Mouse (Mus musculus): ENCODE results near the gene 3300002I08Rik. TPM values are rescaled to one million over a fixed set of nuclear protein-coding genes. Genes with fewer than 3 reads are reported as not detected.
"Not testable (repeated sequence)": the region's sequence is repeated elsewhere in the genome, so short reads cannot be mapped to it uniquely, and the experiment has no call there.

The 3300002I08Rik gene
- polyA plus RNA-seq (2012; rRNA removed): 0.30 and 0.34 TPM in 2 replicates

DNA sequence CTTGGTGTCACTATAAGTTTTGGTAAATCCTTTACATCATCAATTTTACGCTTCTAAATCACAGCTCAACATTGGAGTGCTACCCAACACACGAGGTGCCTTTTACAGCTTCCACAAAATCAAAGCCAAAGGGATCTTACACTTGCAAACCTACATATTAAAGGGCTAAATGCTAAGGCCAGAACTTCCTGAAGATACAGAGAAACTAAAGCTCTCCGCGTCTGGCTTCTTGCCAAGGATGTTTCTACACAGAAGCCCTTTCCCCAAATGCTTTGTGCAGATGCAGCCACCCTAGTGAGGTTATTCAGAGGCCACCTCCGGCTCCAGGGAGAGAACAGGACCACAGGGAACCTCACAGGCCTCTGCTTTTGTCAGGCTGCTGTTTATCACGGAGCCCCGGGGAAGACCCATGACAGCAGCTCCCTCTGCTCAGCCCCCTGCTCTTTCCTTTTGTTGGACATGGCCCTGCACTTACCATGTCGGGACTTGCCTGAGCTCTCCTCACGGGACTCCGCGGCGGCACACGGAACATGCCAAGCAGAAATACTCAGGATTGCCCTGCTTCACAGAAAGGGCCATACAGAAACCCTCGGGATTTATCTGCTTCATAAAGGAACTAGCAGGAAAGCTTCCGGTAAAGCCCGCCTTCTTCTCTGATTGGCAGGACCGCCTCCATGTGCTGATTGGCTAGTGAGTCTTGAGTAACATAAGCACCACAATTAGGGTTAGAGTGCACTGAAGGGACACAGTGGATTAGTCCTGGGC, at the start of gene 3300002I08Rik:
3300002I08Rik (minus strand) TSS at position 653 of the 765 bp plus-strand sequence.
- not testable (repeated sequence) for H3K27me3 ChIP-seq (ENCODE audit: control insufficient read depth, insufficient read depth, low read length); H3K4me1 ChIP-seq (ENCODE audit: control insufficient read depth, insufficient read depth, insufficient read length, low read length); H3K36me3 ChIP-seq (ENCODE audit: control insufficient read depth, insufficient read depth, low read length)
- 4% methylated on average over 17 of the region's 17 CpGs for WGBS
- peak within 1 kb of the TSS; percentile 94 for H3K4me3 ChIP-seq (ENCODE audit: low read depth, low read length)
- H3K27ac ChIP-seq (ENCODE audit: insufficient read depth, low read depth, low read length): peak within 1 kb of the TSS; percentile 64

DNA sequence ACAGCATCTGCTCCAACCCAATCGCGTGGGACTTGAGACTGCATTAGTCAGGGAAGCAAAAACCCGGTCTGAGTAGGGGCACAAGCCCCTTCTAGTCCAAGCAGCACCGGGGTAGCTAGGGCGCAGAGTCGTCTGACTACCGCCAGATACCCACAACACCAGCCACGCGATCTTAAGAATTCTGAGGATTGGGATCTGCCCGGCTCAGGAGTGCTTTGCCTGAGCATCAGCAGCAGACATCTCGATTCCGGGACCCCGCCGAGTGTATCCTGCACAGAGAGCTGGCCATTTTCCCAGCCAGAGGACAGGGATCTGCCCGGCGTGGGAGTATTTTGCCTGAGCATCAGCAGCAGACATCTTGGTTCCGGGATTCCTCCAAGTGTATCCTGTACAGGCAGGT, 49.6 kb upstream of the 3300002I08Rik start:
- H3K36me3 ChIP-seq (ENCODE audit: control insufficient read depth, insufficient read depth, low read length); H3K27ac ChIP-seq (ENCODE audit: insufficient read depth, low read depth, low read length); H3K27me3 ChIP-seq (ENCODE audit: control insufficient read depth, insufficient read depth, low read length); H3K4me1 ChIP-seq (ENCODE audit: control insufficient read depth, insufficient read depth, insufficient read length, low read length); H3K4me3 ChIP-seq (ENCODE audit: low read depth, low read length): not testable (repeated sequence)
- 92% methylated on average over 17 of the region's 17 CpGs for WGBS

DNA sequence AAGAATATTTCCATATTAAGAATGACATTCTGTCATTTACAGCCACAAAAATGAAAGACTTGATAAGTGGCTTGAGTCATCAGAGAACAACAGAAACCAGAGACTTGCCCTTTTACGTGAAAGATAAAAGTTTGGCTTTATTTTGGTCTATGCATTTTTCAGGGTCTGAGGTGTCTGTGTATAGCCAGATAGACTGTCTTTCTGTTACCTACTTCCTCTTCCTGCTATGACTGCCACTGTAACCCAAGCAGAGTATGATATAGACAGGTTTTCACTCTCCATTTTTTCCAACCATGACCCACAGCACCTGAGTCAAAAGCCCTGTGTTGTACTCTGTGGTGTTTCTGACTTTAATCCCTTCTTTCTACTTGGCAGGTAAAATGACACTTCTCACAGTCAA, 27.6 kb upstream of the 3300002I08Rik start:
- Histone ChIP-seq H3K4me3 (ENCODE audit: low read depth, low read length) (no peak overlapping the region), H3K36me3 (ENCODE audit: control insufficient read depth, insufficient read depth, low read length) (no peaks in the 10 kb centered on the region), H3K27ac (ENCODE audit: insufficient read depth, low read depth, low read length) (no peak overlapping the region), H3K27me3 (ENCODE audit: control insufficient read depth, insufficient read depth, low read length) (no peaks in the 10 kb centered on the region), H3K4me1 (ENCODE audit: control insufficient read depth, insufficient read depth, insufficient read length, low read length) (no peaks in the 10 kb centered on the region)
- TF ChIP-seq CTCF (IDR thresholded peaks at IDR 0.05; ENCODE audit: extremely low read depth, insufficient read length, insufficient replicate concordance, low read depth, low read length) (no peak), POLR2A (IDR thresholded peaks at IDR 0.05; ENCODE audit: low read depth, low read length) (no peak)
- 76% methylated on average over 1 of the region's 1 CpGs for WGBS

DNA sequence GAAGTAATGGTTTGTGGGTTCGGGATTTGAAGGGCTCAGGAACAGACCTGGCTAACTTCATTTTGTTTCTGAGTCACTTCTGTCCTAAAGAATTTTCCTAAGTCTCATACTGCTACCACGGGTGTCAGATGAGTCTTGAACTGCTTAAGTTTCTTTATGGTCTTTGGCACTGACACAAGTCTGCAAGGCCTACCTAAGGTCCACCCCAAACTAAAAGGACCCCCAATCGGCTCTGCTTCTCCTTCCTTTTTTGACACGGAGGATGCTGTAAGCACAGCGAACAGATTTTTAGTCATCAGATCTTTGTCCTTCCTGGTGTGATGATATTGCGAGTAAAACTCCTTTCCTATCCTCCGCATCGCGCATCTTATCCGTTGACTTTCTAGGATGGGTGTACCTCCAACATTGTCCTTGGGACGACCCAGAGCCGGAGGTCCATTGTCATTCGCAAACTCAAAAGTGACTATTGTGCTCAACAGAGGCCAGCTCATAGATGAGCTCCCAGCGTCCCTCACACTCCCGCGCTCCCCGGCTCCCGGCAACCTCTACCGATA, 23.1 kb upstream of the 3300002I08Rik start:
- not testable (repeated sequence) for H3K4me3 ChIP-seq (ENCODE audit: low read depth, low read length); H3K36me3 ChIP-seq (ENCODE audit: control insufficient read depth, insufficient read depth, low read length); H3K27me3 ChIP-seq (ENCODE audit: control insufficient read depth, insufficient read depth, low read length); H3K4me1 ChIP-seq (ENCODE audit: control insufficient read depth, insufficient read depth, insufficient read length, low read length); H3K27ac ChIP-seq (ENCODE audit: insufficient read depth, low read depth, low read length)
- WGBS: 95% methylated on average over 19 of the region's 19 CpGs

GRCm38 (mm10) chr2:150362878-150363229, 289 bp upstream of the 3300002I08Rik start:
- Histone ChIP-seq H3K4me1 (ENCODE audit: control insufficient read depth, insufficient read depth, insufficient read length, low read length) (no peaks in the 10 kb centered on the region), H3K4me3 (ENCODE audit: low read depth, low read length) (peak overlapping the region; percentile 94), H3K27me3 (ENCODE audit: control insufficient read depth, insufficient read depth, low read length) (no peaks in the 10 kb centered on the region), H3K36me3 (ENCODE audit: control insufficient read depth, insufficient read depth, low read length) (no peaks in the 10 kb centered on the region), H3K27ac (ENCODE audit: insufficient read depth, low read depth, low read length) (peak overlapping the region; percentile 30; the same call in 1 of the 2 replicates)
- WGBS: 4% methylated on average over 4 of the region's 4 CpGs
- TF ChIP-seq POLR2A (IDR thresholded peaks at IDR 0.05; ENCODE audit: low read depth, low read length): no peak
- no peak for TF ChIP-seq CTCF (IDR thresholded peaks at IDR 0.05; ENCODE audit: extremely low read depth, insufficient read length, insufficient replicate concordance, low read depth, low read length)

GRCm38 (mm10) chr2:150357136-150357535, 5.4 kb downstream of the 3300002I08Rik start:
- H3K4me1 ChIP-seq (ENCODE audit: control insufficient read depth, insufficient read depth, insufficient read length, low read length); H3K27ac ChIP-seq (ENCODE audit: insufficient read depth, low read depth, low read length); H3K36me3 ChIP-seq (ENCODE audit: control insufficient read depth, insufficient read depth, low read length); H3K4me3 ChIP-seq (ENCODE audit: low read depth, low read length); H3K27me3 ChIP-seq (ENCODE audit: control insufficient read depth, insufficient read depth, low read length): not testable (repeated sequence)

DNA sequence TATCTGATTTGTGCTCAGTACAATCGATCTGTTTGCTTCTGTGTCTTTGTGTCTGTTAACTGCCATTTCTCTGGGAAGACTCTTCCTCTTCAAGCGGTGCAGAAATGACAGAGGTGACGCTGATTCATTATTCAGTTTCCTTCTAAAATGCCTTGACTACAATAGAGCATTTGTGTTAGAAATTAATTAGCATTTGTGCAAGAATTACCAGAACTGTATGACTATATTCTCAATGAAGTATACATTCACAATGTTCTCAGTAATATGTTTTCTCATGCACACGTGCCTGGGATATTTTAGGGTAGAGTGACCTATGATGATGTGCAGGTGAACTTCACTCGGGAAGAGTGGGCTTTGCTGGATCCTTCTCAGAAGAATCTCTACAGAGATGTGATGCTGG, 39.2 kb downstream of the 3300002I08Rik start, which contains the start of gene Gm10130:
Gm10130 (plus strand) TSS at position 301 of the 400 bp plus-strand sequence.
- WGBS: 95% methylated on average over 5 of the region's 5 CpGs
- Histone ChIP-seq H3K27me3 (ENCODE audit: control insufficient read depth, insufficient read depth, low read length) (no peaks in the 10 kb centered on the region), H3K4me3 (ENCODE audit: low read depth, low read length) (no peak within 1 kb of the TSS), H3K36me3 (ENCODE audit: control insufficient read depth, insufficient read depth, low read length) (peaks cover 14% of the 10 kb centered on the region), H3K27ac (ENCODE audit: insufficient read depth, low read depth, low read length) (no peak within 1 kb of the TSS), H3K4me1 (ENCODE audit: control insufficient read depth, insufficient read depth, insufficient read length, low read length) (no peaks in the 10 kb centered on the region)
- TF ChIP-seq POLR2A (IDR thresholded peaks at IDR 0.05; ENCODE audit: low read depth, low read length) (no peak), CTCF (IDR thresholded peaks at IDR 0.05; ENCODE audit: extremely low read depth, insufficient read length, insufficient replicate concordance, low read depth, low read length) (no peak)

DNA sequence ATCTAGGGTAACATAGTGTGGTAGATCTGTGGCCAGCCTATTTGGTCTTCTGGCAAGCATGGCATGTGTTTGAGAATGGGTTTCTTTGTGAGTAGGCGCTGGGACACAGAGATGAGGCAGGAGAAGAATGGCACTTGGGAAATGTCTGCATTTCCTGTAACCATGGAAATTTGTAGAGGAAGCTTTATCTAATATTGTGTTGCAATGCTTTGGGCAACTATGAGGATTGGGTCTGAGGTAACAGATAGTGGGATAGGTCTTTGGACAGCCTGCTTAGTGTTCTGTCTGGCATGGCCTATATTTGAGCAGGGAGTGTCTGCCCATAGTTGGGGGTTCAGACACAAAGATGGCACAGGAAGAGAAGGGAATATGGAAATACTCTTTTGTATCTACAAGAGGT, 43.6 kb downstream of the 3300002I08Rik start:
- no peaks in the 10 kb centered on the region for H3K4me1 ChIP-seq (ENCODE audit: control insufficient read depth, insufficient read depth, insufficient read length, low read length)

More for the DNA sequence above, 43.6 kb downstream of the 3300002I08Rik start:
- 93% methylated on average over 1 of the region's 1 CpGs for WGBS
- H3K4me3 ChIP-seq (ENCODE audit: low read depth, low read length): no peak overlapping the region
- no peaks in the 10 kb centered on the region for H3K27me3 ChIP-seq (ENCODE audit: control insufficient read depth, insufficient read depth, low read length)
- H3K36me3 ChIP-seq (ENCODE audit: control insufficient read depth, insufficient read depth, low read length): peaks cover 3% of the 10 kb centered on the region; the same call in 1 of the 2 replicates
- H3K27ac ChIP-seq (ENCODE audit: insufficient read depth, low read depth, low read length): no peak overlapping the region
- TF ChIP-seq POLR2A (IDR thresholded peaks at IDR 0.05; ENCODE audit: low read depth, low read length): no peak
- TF ChIP-seq CTCF (IDR thresholded peaks at IDR 0.05; ENCODE audit: extremely low read depth, insufficient read length, insufficient replicate concordance, low read depth, low read length): no peak
